Mouse (Mus musculus): ENCODE measurements around the gene Rin1. TPM values are rescaled to one million over a fixed set of nuclear protein-coding genes. Genes with fewer than 3 reads are reported as not detected.
"Not testable (repeated sequence)": the region's sequence is repeated elsewhere in the genome, so short reads cannot be mapped to it uniquely, and the experiment has no call there.

Rin1 gene
- total RNA-seq, 2 experiments from 2014 or later = 3.5 to 3.6 TPM

DNA sequence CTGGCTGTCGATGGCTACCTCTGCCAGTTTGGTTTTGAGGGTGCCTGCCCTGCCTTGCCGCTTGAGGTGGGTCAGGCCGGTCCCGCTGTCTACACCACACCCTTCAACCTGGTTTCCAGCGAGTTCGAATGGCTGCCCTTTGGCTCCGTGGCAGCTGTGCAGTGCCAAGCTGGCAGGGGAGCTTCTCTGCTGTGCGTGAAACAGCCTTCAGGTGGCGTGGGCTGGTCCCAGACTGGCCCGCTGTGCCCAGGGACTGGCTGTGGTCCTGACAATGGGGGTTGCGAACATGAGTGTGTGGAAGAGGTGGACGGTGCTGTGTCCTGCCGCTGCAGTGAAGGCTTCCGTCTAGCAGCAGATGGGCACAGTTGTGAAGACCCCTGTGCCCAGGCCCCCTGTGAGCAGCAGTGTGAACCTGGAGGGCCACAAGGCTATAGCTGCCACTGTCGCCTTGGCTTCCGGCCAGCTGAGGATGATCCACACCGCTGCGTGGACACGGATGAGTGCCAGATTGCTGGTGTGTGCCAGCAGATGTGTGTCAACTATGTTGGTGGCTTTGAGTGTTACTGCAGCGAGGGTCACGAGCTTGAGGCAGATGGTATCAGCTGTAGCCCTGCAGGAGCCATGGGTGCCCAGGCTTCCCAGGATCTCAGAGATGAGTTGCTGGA is 18.4 kb downstream of the Rin1 start:
- no peak for DNase-seq

- no peak for DNase-seq
These were observed 19.2 kb downstream of the Rin1 start for GRCm38 (mm10) chr19:5069486-5069885.

- DNase-seq = no peak
These were observed 19.7 kb downstream of the Rin1 start for GRCm38 (mm10) chr19:5069978-5070377.

DNA sequence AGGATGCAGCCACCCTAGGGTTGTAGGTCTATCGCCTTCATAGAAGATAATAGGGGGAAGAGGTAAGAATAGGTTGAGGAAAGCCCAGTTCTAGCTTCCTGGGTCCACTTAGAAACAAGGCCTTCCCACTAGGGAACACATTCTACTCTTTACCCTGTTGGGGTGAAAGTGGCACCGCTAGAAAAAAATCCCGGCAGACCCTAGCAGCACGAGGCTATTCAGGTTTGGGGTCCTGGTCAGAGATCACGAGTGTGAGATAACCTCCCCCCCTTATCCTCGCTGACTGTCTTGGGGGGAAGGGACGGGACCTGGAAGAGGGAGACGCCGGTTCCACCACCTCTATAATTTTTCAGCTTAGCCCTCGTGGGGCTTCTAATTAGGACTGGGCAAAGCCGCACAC is 20.8 kb downstream of the Rin1 start:
- no peak for DNase-seq

GRCm38 (mm10) chr19:5071545-5072369 is 21.5 kb downstream of the Rin1 start:
- peak; percentile 84 to 86 for DNase-seq

GRCm38 (mm10) chr19:5072389-5073019 is 22.2 kb downstream of the Rin1 start:
- DNase-seq = peak in 1 of 2 experiments; percentile 21

GRCm38 (mm10) chr19:5073028-5073427 is 22.7 kb downstream of the Rin1 start:
- DNase-seq = peak; percentile 65 to 74

DNA sequence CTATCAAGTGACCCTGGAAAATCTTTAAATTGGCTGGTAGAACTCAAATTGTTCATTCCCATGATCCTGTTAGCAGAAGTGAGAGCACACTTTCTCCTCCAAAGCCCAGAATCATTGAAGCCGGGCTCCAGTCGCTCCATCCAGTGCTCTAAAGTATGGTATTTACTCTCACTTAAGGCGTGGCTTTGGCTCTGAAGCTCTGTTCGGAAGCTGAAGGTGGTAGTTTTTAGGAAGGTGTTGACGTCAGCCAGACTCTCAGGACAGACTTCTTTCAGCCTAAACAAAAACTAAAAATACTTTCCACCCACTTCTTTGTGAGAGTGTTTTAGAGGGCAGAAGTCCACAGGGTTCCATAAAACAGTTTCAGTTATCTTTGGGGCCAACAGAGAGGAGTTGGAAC is 23.2 kb downstream of the Rin1 start:
- DNase-seq = no peak

DNA sequence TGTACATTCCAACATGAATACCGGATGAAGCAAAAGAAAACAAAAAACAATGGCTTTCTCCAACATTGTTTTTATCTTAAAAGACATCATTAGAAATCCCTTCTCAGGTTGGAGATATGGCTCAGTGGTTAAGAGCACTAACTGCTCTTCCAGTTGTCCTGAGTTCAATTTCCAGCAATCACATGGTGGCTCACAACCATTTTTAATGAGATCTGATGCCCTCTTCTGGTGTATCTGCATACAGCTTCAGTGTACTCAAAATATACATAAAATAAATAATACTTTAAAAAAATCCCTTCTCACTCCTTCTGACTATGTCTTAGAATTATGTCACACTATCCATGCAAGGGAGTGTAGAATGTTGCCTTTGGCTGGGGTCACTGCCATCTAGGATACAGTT is 29.0 kb downstream of the Rin1 start:
- no peak for DNase-seq

- DNase-seq = no peak
These were observed 31.7 kb downstream of the Rin1 start for GRCm38 (mm10) chr19:5082005-5082404.

- no peak for DNase-seq
These were observed 32.3 kb downstream of the Rin1 start for GRCm38 (mm10) chr19:5082596-5082995.

DNA sequence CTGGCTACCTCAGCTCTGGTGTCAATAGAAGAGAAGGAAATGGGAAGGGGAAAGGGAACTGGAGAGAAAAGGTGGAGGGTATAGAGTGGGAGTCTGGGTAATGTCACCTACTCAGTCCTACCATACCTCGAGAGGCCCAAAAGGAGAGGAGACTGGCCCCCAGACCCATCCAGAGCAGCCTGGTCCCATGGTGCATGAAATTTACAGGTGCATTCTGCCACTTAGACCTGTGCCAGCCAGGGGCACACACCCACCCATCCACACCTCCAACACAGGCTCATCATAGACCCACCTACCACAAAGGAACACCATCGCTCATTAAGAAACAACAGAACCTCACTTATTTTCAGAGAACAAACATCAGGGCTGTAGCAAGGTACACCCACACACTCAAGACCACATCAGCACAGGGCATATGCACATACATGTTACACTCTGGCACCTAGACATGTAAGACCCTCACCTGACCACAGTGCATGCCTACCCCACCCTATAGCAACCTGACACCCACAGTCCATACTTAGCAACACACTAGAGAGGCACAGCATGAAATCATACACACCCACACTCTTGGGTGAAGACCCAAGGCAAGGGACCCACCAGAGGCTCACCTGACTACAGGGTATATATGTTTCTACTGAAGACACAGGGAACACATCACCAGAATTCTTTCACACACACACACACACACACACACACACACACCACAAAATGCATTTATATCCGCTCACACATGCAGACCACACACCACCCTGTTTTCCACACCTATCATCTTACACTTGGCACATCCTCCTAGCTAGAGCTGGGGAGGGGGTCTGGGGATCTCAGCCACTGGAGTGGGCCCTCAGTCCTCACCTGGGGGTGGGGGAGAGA is 33.9 kb downstream of the Rin1 start:
- no peak for DNase-seq

DNA sequence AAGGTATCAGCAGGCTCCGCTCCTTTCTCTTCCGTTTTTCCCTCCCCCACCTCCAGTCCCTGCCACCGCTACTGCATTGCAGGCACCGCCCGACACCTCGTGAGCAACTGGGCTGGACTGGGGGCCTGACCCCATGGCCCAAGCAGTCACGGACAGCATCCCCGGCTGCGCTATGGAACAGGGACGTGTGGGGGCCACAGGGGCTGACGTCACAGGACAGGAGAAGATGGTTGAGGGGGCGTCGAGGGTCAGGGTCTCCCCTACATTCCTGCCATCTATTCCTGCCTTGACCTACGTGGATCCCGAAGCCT is 34.5 kb downstream of the Rin1 start:
- no peak for DNase-seq

GRCm38 (mm10) chr19:5085145-5085863 is 35.0 kb downstream of the Rin1 start, which contains the start of gene Tmem151a:
Gene Tmem151a (minus strand): TSS chr19:5085531.
- peak; percentile 81 to 82 for DNase-seq

DNA sequence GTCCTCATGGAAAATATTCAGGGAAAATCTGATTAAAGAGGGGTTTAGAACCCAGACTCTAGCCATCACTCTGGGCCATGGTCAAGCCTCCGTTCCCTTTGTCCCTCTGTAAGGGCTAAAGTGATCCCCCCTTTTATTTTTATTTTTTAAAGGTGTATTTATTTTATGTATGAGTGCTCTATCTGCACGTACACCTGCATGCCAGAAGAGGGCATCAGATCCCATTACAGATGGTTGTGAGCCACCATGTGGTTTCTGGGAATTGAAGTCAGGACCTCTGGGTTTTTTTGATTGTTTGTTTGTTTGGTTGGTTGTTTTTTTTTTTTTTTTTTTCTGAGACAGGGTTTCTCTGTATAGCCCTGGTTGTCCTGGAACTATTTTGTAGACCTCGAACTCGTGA is 36.3 kb downstream of the Rin1 start:
- DNase-seq = not testable (repeated sequence)

GRCm38 (mm10) chr19:5087884-5088728 is 37.8 kb downstream of the Rin1 start, which contains the start of gene Yif1a:
Gene Yif1a (plus strand): TSS chr19:5088538.
- peak; percentile 95 for DNase-seq

DNA sequence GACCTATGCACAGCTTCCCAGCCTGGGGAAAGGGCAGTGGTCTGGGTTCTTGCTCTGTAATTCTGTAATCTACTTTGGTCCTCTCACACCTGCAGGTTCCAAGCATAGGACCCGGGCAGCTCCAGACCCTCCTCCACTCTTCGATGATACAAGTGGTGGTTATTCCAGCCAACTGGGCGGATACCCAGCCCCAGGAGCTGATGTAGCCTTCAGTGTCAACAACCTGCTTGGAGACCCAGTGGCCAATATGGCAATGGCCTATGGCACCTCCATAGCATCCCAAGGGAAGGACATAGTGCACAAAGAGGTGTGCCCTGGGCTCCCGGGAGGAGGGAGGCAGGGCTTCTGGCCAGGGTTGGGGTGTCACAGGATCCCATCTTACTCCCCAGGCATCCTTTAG is 39.0 kb downstream of the Rin1 start:
- DNase-seq = no peak

DNA sequence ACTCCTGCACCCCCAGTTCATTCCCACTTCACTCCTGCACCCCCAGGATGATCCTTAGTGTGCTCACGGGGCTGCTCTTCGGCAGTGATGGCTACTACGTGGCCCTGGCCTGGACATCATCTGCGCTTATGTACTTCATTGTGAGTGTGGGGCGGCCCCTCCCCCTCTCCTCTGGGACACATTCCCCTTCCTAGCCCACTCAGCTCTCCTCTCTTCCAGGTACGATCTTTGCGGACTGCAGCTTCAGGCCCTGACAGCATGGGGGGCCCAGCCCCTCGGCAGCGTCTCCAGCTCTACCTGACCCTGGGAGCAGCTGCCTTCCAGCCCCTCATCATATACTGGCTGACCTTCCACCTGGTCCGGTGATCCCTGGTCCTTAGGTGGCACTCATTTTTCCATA is 41.8 kb downstream of the Rin1 start:
- DNase-seq = no peak

DNA sequence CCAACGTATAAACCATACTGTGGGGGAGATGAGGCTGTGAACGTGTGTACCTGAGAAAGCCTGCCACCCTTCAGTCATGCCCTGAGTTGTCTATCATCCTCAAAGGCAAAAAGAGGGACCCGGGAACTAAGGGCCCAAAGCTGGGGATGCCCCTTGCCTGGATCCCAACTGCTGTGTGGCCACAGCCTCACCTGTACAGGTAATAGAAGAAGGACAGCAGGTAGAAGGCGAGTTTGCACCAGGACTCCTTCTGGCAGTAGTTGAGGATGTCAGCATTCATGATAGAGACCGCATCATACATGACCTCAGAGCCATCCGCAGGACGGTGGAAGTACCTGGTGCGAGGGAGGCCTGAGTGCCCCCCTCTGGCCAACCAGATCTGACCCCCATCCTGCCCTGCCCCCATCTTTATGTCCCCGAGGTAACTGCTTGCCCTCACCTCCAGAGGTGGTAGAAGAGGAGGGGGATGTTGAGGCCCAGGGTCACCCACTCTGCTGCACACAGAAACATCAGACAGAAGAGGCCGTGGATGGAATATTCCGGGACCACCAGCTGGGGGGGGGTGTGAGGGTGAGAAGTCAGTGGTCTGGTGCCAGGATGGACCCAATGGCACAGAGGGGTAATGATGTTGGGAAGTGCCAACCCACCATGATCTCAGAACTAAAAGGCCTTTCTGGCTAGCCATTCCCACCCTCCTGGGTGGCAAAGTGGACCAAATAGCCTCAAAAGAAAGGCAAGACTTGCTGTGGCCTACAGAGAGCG is 43.4 kb downstream of the Rin1 start:
- DNase-seq = no peak

DNA sequence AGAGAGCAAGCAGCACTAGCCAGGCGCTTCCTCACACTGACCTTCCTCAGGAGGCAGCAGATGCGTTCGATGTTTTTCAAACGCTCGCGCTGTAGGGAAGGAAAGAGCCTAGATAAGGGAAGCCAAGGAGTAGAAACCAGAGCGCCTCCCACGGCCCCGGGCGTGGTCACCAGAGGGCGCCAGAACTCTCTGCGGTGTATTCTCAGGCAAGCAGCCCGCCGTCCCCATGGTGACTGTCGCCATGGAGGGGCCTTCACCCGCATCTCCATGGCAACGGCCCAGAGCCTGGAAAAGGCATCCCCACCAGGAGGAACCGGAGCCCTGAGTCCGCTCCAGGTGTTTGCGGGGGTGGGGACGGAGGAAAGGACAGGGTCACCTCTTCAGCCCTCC is 44.0 kb downstream of the Rin1 start:
- peak; percentile 94 to 97 for DNase-seq
